Mouse (Mus musculus) midbrain, embryonic 14.5 days (tissue): ENCODE data around the gene Dst. TPM values are rescaled to one million over a fixed set of nuclear protein-coding genes. Genes with fewer than 3 reads are reported as not detected.
"Not testable (repeated sequence)": the region's sequence is repeated elsewhere in the genome, so short reads cannot be mapped to it uniquely, and the experiment has no call there.

Experiments used
- ATAC-seq: fragments of 200-750 bp; cut with Nextera tagmentation; 2 replicates; pipeline ENCODE4 v1.8.0; 2017; ENCODE audit warnings: moderate number of reproducible peaks, moderate library complexity; ENCODE audit not compliant: low FRiP score, low TSS enrichment
- DNase-seq: peaks from one replicate; pipeline ENCODE4 v3.0.0-alpha.2; 2015
- H3K27ac ChIP-seq: fragments of 300-500 bp; sonication (generic); replicated peaks from 2 replicates; pipeline ENCODE4 v1.5.1; 2014; ENCODE audit warnings: mild to moderate bottlenecking, low read depth, low read length, moderate library complexity
- H3K27me3 ChIP-seq: fragments of 300-500 bp; sonication (generic); 2 replicates; pipeline ENCODE4 v1.6.1; 2014; ENCODE audit warnings: low read length, control low read depth, mixed read lengths; ENCODE audit not compliant: control insufficient read depth, insufficient read depth
- H3K36me3 ChIP-seq: fragments of 300-500 bp; sonication (generic); 2 replicates; pipeline ENCODE4 v1.6.1; 2014; ENCODE audit warnings: low read length, control low read depth; ENCODE audit not compliant: control insufficient read depth, insufficient read depth
- H3K4me1 ChIP-seq: fragments of 300-500 bp; sonication (generic); 2 replicates; pipeline ENCODE4 v1.6.1; 2014; ENCODE audit warnings: mild to moderate bottlenecking, antibody characterized with exemption, low read length, control low read depth; ENCODE audit not compliant: control insufficient read depth, insufficient read depth
- H3K4me2 ChIP-seq: fragments of 300-500 bp; sonication (generic); 2 replicates; pipeline ENCODE4 v1.6.1; 2014; ENCODE audit warnings: mild to moderate bottlenecking, low read length, moderate library complexity
- H3K4me3 ChIP-seq: fragments of 300-500 bp; sonication (generic); replicated peaks from 2 replicates; pipeline ENCODE4 v1.5.1; 2014; ENCODE audit warnings: low read depth, low read length
- H3K9ac ChIP-seq: fragments of 300-500 bp; sonication (generic); replicated peaks from 2 replicates; pipeline ENCODE4 v1.6.1; 2014; ENCODE audit warnings: mild to moderate bottlenecking, low read length, moderate library complexity
- H3K9me3 ChIP-seq: fragments of 300-500 bp; sonication (generic); 2 replicates; pipeline ENCODE4 v1.6.1; 2016; ENCODE audit warnings: low read length, control low read depth, mixed read lengths; ENCODE audit not compliant: control insufficient read depth
- WGBS: fragments of 180-500 bp; shearing (Covaris S2); extraction: QIAGEN DNeasy Blood & Tissue Kit; methylation state at CpG from one replicate; pipeline ENCODE4 v1.1.7; 2014; 5-methylcytosine and 5-hydroxymethylcytosine counted together
- polyA plus RNA-seq: library from polyadenylated mRNA; unstranded; fragments of >200 nt; fragmentation: Nextera tagmentation; extraction: Ambion mirVana; gene quantifications from 2 replicates; pipeline ENCODE4 v1.2.1, GENCODE M21; 2014

Dst gene
- polyA plus RNA-seq, 1 experiment from 2014 or later, result 59.8 TPM

GRCm38 (mm10) chr1:34298631-34299184 is 390.7 kb downstream of the Dst start:
- H3K4me1 ChIP-seq, result 0 out of 2 replicates have a peak, but pooled peaks cover 3% of the 10 kb centered on the region
- H3K9ac ChIP-seq, result no peak overlapping the region
- H3K9me3 ChIP-seq, result no peaks in the 10 kb centered on the region
- peaks cover 61% of the 10 kb centered on the region for H3K36me3 ChIP-seq
- H3K4me3 ChIP-seq, result no peak overlapping the region
- no peak overlapping the region for H3K27ac ChIP-seq
- ATAC-seq (peak; percentile 34; the same call in 1 of the 2 replicates), DNase-seq (peak; percentile 82)
- H3K27me3 ChIP-seq, result no peaks in the 10 kb centered on the region
- no peak overlapping the region for H3K4me2 ChIP-seq
- 36% methylated on average over 18 of the region's 18 CpGs for WGBS

- H3K4me2 ChIP-seq, result no peak overlapping the region
- peaks cover 54% of the 10 kb centered on the region for H3K36me3 ChIP-seq
- H3K9me3 ChIP-seq, result no peaks in the 10 kb centered on the region
- no peak overlapping the region for H3K27ac ChIP-seq
- ATAC-seq (no peak), DNase-seq (peak; percentile 53)
- no peaks in the 10 kb centered on the region for H3K27me3 ChIP-seq
- H3K9ac ChIP-seq, result no peak overlapping the region
- H3K4me3 ChIP-seq, result no peak overlapping the region
- WGBS, result 37% methylated on average over 13 of the region's 13 CpGs
- H3K4me1 ChIP-seq, result 0 out of 2 replicates have a peak, but pooled peaks cover 3% of the 10 kb centered on the region
Observed at GRCm38 (mm10) chr1:34299507-34299906, 391.5 kb downstream of the Dst start.

DNA sequence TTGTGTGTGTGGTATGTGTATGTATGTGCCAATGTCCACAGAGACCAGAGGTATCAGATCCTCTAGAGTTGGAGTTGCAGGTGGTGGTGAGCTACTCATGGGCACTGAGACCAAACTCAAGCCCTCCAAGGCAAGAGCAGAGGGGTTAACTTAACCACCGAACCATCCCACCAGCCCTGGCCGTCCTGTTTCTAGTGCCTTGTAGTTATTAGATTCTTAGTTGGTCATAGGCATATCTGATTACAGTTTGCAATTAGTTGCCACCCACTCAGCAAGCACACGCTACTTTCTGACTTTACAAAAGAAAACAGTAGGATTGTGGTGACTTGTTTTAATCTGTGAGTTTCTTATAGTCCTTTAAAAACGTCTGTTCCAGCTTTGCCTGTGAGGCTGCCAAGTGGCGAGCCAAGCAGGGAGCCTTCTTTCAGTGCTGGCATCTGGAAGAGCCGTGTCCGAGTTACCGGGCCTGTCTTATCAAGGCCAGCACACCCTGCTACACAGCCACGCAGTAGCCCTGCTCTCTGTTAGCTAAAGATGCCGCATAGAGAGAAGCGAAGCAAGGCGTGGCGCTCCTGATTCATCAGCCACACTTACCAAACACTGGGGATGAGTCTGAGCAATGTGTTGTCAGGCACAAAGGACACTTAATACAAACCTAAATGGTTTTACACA is 392.4 kb downstream of the Dst start:
- Histone ChIP-seq H3K36me3 (peaks cover 49% of the 10 kb centered on the region), H3K4me3 (no peak overlapping the region), H3K27ac (no peak overlapping the region), H3K9me3 (no peaks in the 10 kb centered on the region), H3K27me3 (no peaks in the 10 kb centered on the region), H3K4me1 (0 out of 2 replicates have a peak, but pooled peaks cover 3% of the 10 kb centered on the region), H3K4me2 (no peak overlapping the region), H3K9ac (no peak overlapping the region)
- no peak for ATAC-seq
- peak; percentile 12 for DNase-seq
- WGBS, result 82% methylated on average over 13 of the region's 13 CpGs

DNA sequence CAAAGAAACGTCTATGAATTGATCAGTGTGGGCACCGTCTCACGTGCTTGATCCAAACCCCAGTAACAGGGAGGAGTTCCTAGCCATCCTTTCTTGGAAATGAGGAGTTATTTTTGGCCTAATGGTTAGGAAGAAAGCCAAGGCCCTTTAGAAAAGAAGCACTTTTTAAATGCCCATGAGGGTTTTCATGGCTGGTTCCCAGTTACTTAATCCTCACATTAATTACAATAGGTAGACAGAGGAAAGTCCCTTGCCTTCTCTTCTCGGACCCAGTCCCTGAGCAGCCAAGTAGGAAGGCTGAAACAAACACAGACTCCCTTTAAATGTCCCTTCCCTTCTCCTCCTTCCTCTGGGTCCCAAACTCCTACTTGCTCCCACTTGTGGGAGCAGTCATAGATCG is 396.2 kb downstream of the Dst start:
- 85% methylated on average over 5 of the region's 5 CpGs for WGBS
- no peak for DNase-seq
- H3K9ac ChIP-seq, result no peak overlapping the region
- H3K9me3 ChIP-seq, result no peaks in the 10 kb centered on the region
- no peak overlapping the region for H3K4me3 ChIP-seq
- peaks cover 57% of the 10 kb centered on the region for H3K36me3 ChIP-seq
- no peaks in the 10 kb centered on the region for H3K27me3 ChIP-seq
- no peak overlapping the region for H3K4me2 ChIP-seq
- no peak overlapping the region for H3K27ac ChIP-seq
- no peak for ATAC-seq
- 0 out of 2 replicates have a peak, but pooled peaks cover under 1% of the 10 kb centered on the region for H3K4me1 ChIP-seq

- H3K4me3 ChIP-seq, result no peak overlapping the region
- no peak for ATAC-seq
- no peak overlapping the region for H3K27ac ChIP-seq
- peaks cover 48% of the 10 kb centered on the region for H3K36me3 ChIP-seq
- no peak for DNase-seq
- no peaks in the 10 kb centered on the region for H3K4me1 ChIP-seq
- H3K4me2 ChIP-seq, result no peak overlapping the region
- H3K9me3 ChIP-seq, result no peaks in the 10 kb centered on the region
- H3K27me3 ChIP-seq, result no peaks in the 10 kb centered on the region
- no peak overlapping the region for H3K9ac ChIP-seq
- WGBS, result 90% methylated on average over 2 of the region's 2 CpGs
Observed at GRCm38 (mm10) chr1:34306741-34307140, 398.7 kb downstream of the Dst start.

- WGBS, result 95% methylated on average over 15 of the region's 15 CpGs
- Histone ChIP-seq H3K27ac (no peak overlapping the region), H3K9me3 (no peaks in the 10 kb centered on the region), H3K4me3 (no peak overlapping the region), H3K36me3 (peaks cover 45% of the 10 kb centered on the region), H3K27me3 (no peaks in the 10 kb centered on the region), H3K4me2 (no peak overlapping the region), H3K9ac (no peak overlapping the region), H3K4me1 (no peaks in the 10 kb centered on the region)
- DNase-seq (no peak), ATAC-seq (no peak)
Observed at GRCm38 (mm10) chr1:34307191-34307590, 399.2 kb downstream of the Dst start.

- H3K9me3 ChIP-seq, H3K27ac ChIP-seq, H3K27me3 ChIP-seq, ATAC-seq, H3K4me1 ChIP-seq, DNase-seq, H3K4me2 ChIP-seq, H3K9ac ChIP-seq, H3K4me3 ChIP-seq: not testable (repeated sequence)
- H3K36me3 ChIP-seq, result peaks cover 32% of the 10 kb centered on the region
- 96% methylated on average over 3 of the region's 3 CpGs for WGBS
Observed at GRCm38 (mm10) chr1:34308841-34309240, 400.8 kb downstream of the Dst start.

DNA sequence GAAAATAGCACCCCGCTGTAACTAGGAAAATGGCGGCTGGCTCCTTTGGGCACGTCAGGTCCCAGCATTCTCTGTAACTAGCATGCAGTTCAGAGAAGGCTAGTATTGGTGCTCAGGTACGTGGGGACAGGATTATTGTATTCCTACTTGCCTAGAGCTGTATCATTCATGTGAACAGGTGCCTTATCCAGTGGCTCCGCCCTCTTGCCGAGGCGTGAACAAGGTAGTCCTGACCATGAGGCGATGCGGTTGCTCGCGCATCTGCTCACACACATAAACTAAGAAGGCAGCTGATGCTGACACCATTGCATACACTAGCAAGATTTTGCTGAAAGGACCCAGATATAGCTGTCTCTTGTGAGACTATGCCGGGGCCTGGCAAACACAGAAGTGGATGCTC is 401.4 kb downstream of the Dst start:
- Histone ChIP-seq H3K36me3 (peaks cover 32% of the 10 kb centered on the region), H3K4me1 (no peaks in the 10 kb centered on the region), H3K27ac (no peak overlapping the region), H3K9me3 (no peaks in the 10 kb centered on the region), H3K4me2 (no peak overlapping the region), H3K27me3 (no peaks in the 10 kb centered on the region), H3K4me3 (no peak overlapping the region), H3K9ac (no peak overlapping the region)
- WGBS, result 98% methylated on average over 12 of the region's 12 CpGs
- no peak for DNase-seq
- no peak for ATAC-seq
